Mouse (Mus musculus): Measurements from ENCODE around the gene Pla2g2c. TPM values are rescaled to one million over a fixed set of nuclear protein-coding genes. Genes with fewer than 3 reads are reported as not detected.
A peak's percentile ranks its signal among the peaks of the same experiment; 100 is the strongest.

Gene Pla2g2c
- polyA plus RNA-seq, 1 experiment from 2014 or later, result 0.27 TPM

DNA sequence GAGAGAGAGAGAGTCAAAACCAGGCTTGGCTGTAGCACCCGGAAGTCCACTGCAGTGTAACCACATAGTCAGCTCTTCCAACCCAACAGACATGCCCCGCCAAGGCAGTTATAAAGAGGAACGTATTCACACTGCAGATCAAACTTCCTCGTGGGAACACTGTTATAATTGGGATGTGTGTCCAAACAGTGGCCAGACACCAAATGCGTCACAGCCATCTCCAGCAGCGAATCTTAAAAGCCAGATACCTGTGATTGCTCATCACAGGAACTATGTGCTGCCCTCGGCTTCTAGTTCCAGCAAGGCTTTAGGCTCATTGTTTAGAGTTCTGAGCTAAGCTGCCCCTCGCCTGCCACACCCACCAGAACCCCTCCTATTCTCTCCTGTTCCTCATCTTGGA is 22.1 kb upstream of the Pla2g2c start:
- no peak overlapping the region for H3K4me3 ChIP-seq (ENCODE audit: low read depth, low read length)
- H3K27ac ChIP-seq (ENCODE audit: low read depth, low read length), result no peak overlapping the region
- no peaks in the 10 kb centered on the region for H3K9me3 ChIP-seq (ENCODE audit: control insufficient read depth, low read length)
- no peaks in the 10 kb centered on the region for H3K4me1 ChIP-seq (replicated peaks; ENCODE audit: control insufficient read depth, insufficient read depth, low read length)
- no peak overlapping the region for H3K9ac ChIP-seq (ENCODE audit: low read depth, low read length)
- ATAC-seq (replicated peaks; ENCODE audit: low FRiP score) (no peak), DNase-seq (ENCODE audit: low spot score) (no peak)
- 0 out of 2 replicates have a peak, but pooled peaks cover 3% of the 10 kb centered on the region for H3K27me3 ChIP-seq (replicated peaks; ENCODE audit: control insufficient read depth, insufficient read depth, low read length)
- WGBS, result 65% methylated on average over 8 of the region's 8 CpGs
- H3K4me2 ChIP-seq, result no peak overlapping the region
- no peaks in the 10 kb centered on the region for H3K36me3 ChIP-seq (ENCODE audit: control insufficient read depth, insufficient read depth, low read length)

DNA sequence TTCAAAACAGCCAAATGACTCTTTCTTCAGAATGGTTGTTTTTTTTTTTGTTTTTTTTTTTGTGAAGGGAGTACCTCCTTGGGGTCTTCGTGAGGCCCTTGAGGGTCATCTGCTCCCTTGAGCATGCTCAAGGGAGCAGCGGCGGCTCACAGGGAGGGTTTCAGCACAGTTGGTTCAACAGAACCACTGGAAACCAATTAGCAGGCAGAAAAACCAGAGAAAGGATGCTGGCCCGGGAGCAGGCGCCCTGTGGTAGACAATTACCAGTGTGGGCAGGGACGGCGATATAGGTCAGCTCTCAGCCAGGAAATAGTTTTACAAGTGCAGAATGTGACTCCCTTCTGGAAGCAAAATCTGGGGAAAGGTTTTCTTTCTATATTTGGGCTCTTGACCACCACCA is 21.0 kb upstream of the Pla2g2c start:
- ATAC-seq (replicated peaks; ENCODE audit: low FRiP score), result no peak
- H3K27me3 ChIP-seq (replicated peaks; ENCODE audit: control insufficient read depth, insufficient read depth, low read length), result 0 out of 2 replicates have a peak, but pooled peaks cover 3% of the 10 kb centered on the region
- whole genome bisulfite sequencing, result 50% methylated on average over 7 of the region's 7 CpGs

DNA sequence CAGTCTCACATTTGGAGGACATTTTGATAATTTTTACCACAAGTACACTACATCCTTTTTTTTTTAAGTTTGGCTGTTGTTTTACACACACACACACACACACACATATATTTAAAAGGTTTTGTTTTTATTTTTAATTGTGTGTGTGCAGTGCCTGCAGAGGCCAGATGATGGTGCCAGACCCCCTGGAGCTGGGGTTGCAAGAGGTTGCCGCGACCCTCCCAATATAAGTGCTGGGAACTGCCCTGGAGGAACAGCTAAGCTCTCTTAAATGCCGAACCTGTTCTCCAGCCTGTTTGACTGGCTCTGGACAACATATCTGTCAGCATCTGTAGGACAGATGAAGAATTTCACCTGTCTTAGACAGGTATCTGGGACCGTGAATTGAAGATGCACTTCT is 20.4 kb upstream of the Pla2g2c start:
- DNase-seq (ENCODE audit: low spot score), result no peak
- H3K9me3 ChIP-seq (ENCODE audit: control insufficient read depth, low read length), result no peaks in the 10 kb centered on the region
- no peak overlapping the region for H3K27ac ChIP-seq (ENCODE audit: low read depth, low read length)
- 0 out of 2 replicates have a peak, but pooled peaks cover 3% of the 10 kb centered on the region for H3K27me3 ChIP-seq (replicated peaks; ENCODE audit: control insufficient read depth, insufficient read depth, low read length)
- no peak overlapping the region for H3K4me2 ChIP-seq
- H3K36me3 ChIP-seq (ENCODE audit: control insufficient read depth, insufficient read depth, low read length), result no peaks in the 10 kb centered on the region
- no peak overlapping the region for H3K4me3 ChIP-seq (ENCODE audit: low read depth, low read length)
- H3K9ac ChIP-seq (ENCODE audit: low read depth, low read length), result no peak overlapping the region
- no peak for ATAC-seq (replicated peaks; ENCODE audit: low FRiP score)
- H3K4me1 ChIP-seq (replicated peaks; ENCODE audit: control insufficient read depth, insufficient read depth, low read length), result no peaks in the 10 kb centered on the region
- 76% methylated on average over 4 of the region's 4 CpGs for WGBS

More for the DNA sequence above, 21.0 kb upstream of the Pla2g2c start:
- Histone ChIP-seq H3K4me3 (ENCODE audit: low read depth, low read length) (no peak overlapping the region), H3K36me3 (ENCODE audit: control insufficient read depth, insufficient read depth, low read length) (no peaks in the 10 kb centered on the region), H3K4me2 (no peak overlapping the region), H3K27ac (ENCODE audit: low read depth, low read length) (no peak overlapping the region), H3K4me1 (replicated peaks; ENCODE audit: control insufficient read depth, insufficient read depth, low read length) (no peaks in the 10 kb centered on the region), H3K9me3 (ENCODE audit: control insufficient read depth, low read length) (no peaks in the 10 kb centered on the region), H3K9ac (ENCODE audit: low read depth, low read length) (no peak overlapping the region)
- no peak for DNase-seq (ENCODE audit: low spot score)

DNA sequence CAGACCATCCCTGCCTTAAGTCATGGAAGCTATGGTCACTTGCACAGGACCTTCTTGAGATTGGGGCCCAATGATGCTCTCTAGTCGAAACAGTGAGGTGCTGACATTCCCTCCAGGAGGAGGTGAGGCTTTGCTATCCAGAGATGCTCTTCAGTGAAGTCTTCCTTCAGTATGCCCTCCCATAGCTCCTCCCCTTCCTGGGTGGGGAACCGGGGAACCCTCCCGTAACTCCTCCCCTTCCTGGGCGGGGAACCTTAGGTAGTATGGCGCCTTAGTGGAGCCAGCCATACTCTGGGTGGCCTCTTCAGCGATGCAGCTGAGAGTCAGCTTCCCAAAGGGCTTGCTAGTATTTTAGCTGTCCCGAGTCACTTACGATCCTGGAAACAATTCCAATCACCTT is 18.0 kb upstream of the Pla2g2c start:
- no peaks in the 10 kb centered on the region for H3K4me1 ChIP-seq (replicated peaks; ENCODE audit: control insufficient read depth, insufficient read depth, low read length)
- H3K4me2 ChIP-seq, result no peak overlapping the region
- no peak for ATAC-seq (replicated peaks; ENCODE audit: low FRiP score)
- DNase-seq (ENCODE audit: low spot score), result no peak
- no peaks in the 10 kb centered on the region; the same call in 1 of the 2 replicates for H3K27me3 ChIP-seq (replicated peaks; ENCODE audit: control insufficient read depth, insufficient read depth, low read length)
- H3K27ac ChIP-seq (ENCODE audit: low read depth, low read length), result no peak overlapping the region
- 78% methylated on average over 8 of the region's 8 CpGs for WGBS
- H3K4me3 ChIP-seq (ENCODE audit: low read depth, low read length), result no peak overlapping the region
- no peaks in the 10 kb centered on the region for H3K9me3 ChIP-seq (ENCODE audit: control insufficient read depth, low read length)
- no peaks in the 10 kb centered on the region for H3K36me3 ChIP-seq (ENCODE audit: control insufficient read depth, insufficient read depth, low read length)
- no peak overlapping the region for H3K9ac ChIP-seq (ENCODE audit: low read depth, low read length)

DNA sequence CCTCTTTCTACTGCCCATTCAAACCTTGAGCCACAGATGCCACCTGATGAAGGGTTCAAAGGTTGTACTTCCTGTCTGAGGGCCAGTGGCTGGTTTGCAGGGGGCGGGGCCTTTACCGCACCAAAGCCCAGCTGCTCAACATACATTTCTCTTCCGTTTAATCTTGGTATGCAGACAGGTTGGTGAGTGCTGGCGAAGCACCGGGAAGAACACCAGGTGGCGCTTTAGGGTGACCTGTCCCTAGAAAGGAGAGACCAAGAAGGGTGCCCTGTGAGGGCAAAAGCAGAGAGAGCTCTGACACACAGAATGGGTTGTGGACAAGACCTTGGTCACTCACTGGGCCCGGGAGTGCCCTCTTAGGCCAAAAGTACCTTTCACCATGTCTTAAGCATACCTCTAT is 16.0 kb upstream of the Pla2g2c start:
- DNase-seq (ENCODE audit: low spot score) (peak; percentile 39), ATAC-seq (replicated peaks; ENCODE audit: low FRiP score) (no peak)
- WGBS, result 9% methylated on average over 7 of the region's 7 CpGs
- H3K4me2 ChIP-seq, result no peak overlapping the region
- no peaks in the 10 kb centered on the region; the same call in 1 of the 2 replicates for H3K27me3 ChIP-seq (replicated peaks; ENCODE audit: control insufficient read depth, insufficient read depth, low read length)
- no peaks in the 10 kb centered on the region for H3K9me3 ChIP-seq (ENCODE audit: control insufficient read depth, low read length)
- H3K27ac ChIP-seq (ENCODE audit: low read depth, low read length), result no peak overlapping the region
- H3K36me3 ChIP-seq (ENCODE audit: control insufficient read depth, insufficient read depth, low read length), result no peaks in the 10 kb centered on the region
- H3K4me3 ChIP-seq (ENCODE audit: low read depth, low read length), result no peak overlapping the region
- no peaks in the 10 kb centered on the region for H3K4me1 ChIP-seq (replicated peaks; ENCODE audit: control insufficient read depth, insufficient read depth, low read length)
- H3K9ac ChIP-seq (ENCODE audit: low read depth, low read length), result no peak overlapping the region

DNA sequence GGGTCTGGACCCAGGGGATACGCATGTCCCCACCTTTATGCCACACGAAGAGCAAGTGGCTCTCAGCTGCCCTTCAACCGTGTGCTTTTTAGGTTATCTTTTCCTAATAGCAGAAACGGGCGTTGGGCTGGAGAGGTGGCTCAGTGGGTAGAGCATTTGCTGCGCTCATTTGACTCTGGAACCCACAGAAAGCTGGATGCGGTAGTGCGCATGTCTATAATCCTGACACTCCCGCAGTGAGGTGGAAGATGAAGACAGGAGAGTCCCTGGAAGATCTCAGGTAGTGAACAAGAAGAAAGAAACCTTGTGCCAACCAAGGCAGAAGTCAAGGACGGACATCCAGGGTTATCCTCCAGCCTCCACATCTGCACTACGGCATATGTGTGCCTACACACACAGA is 15.3 kb upstream of the Pla2g2c start:
- WGBS, result 76% methylated on average over 11 of the region's 11 CpGs
- no peak overlapping the region for H3K4me3 ChIP-seq (ENCODE audit: low read depth, low read length)
- ATAC-seq (replicated peaks; ENCODE audit: low FRiP score), result no peak
- no peaks in the 10 kb centered on the region for H3K4me1 ChIP-seq (replicated peaks; ENCODE audit: control insufficient read depth, insufficient read depth, low read length)
- no peaks in the 10 kb centered on the region for H3K9me3 ChIP-seq (ENCODE audit: control insufficient read depth, low read length)
- no peaks in the 10 kb centered on the region for H3K36me3 ChIP-seq (ENCODE audit: control insufficient read depth, insufficient read depth, low read length)
- DNase-seq (ENCODE audit: low spot score), result no peak
- no peak overlapping the region for H3K27ac ChIP-seq (ENCODE audit: low read depth, low read length)
- no peak overlapping the region for H3K4me2 ChIP-seq
- no peak overlapping the region for H3K9ac ChIP-seq (ENCODE audit: low read depth, low read length)
- no peaks in the 10 kb centered on the region; the same call in 1 of the 2 replicates for H3K27me3 ChIP-seq (replicated peaks; ENCODE audit: control insufficient read depth, insufficient read depth, low read length)

DNA sequence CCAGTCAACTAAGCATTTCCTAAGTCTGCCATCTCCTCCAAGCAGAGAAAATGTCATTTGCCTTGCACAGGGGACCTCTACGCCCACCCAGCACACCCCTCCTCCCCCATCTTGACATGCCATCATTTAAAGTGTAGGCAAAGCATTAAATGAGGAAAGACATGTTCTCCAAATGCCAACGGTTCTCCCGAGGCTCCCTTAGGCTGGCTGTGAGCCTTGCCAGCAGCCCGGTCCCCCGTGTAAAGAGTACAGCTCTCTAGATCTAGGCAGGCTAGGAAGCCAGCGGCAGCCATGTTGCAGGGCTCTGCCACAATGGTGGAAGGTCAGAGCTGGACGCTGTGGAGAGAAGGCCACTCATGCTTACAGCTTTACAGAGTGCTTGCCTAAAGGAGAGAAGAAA is 14.6 kb upstream of the Pla2g2c start:
- H3K27me3 ChIP-seq (replicated peaks; ENCODE audit: control insufficient read depth, insufficient read depth, low read length), result no peaks in the 10 kb centered on the region; the same call in 1 of the 2 replicates
- DNase-seq (ENCODE audit: low spot score), result no peak
- H3K4me3 ChIP-seq (ENCODE audit: low read depth, low read length), result no peak overlapping the region
- no peak overlapping the region for H3K27ac ChIP-seq (ENCODE audit: low read depth, low read length)
- no peaks in the 10 kb centered on the region for H3K9me3 ChIP-seq (ENCODE audit: control insufficient read depth, low read length)
- WGBS, result 80% methylated on average over 7 of the region's 7 CpGs
- no peak overlapping the region for H3K4me2 ChIP-seq
- H3K9ac ChIP-seq (ENCODE audit: low read depth, low read length), result no peak overlapping the region
- no peak for ATAC-seq (replicated peaks; ENCODE audit: low FRiP score)
- H3K36me3 ChIP-seq (ENCODE audit: control insufficient read depth, insufficient read depth, low read length), result no peaks in the 10 kb centered on the region
- H3K4me1 ChIP-seq (replicated peaks; ENCODE audit: control insufficient read depth, insufficient read depth, low read length), result no peaks in the 10 kb centered on the region

DNA sequence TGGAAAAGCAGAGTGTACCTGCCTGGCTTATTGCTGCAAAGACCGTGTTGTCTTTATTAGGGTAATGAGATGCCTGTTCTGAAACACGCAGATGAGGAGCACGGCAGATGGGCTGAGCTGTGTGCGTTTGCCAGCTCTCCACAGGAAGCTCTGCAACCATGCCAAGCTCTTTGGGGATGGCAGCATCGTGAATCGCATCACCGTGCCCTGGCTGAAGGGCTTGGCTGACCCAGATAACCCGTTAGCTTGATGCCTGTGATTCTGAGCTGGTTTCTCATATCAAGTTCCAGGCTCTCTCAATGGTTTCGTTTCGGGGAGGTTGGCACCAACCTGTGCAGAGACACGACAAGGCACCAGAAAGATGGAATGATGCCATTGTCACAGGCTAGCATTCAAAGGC is 14.0 kb upstream of the Pla2g2c start:
- Histone ChIP-seq H3K36me3 (ENCODE audit: control insufficient read depth, insufficient read depth, low read length) (no peaks in the 10 kb centered on the region), H3K4me1 (replicated peaks; ENCODE audit: control insufficient read depth, insufficient read depth, low read length) (no peaks in the 10 kb centered on the region), H3K27ac (ENCODE audit: low read depth, low read length) (no peak overlapping the region), H3K9ac (ENCODE audit: low read depth, low read length) (no peak overlapping the region), H3K9me3 (ENCODE audit: control insufficient read depth, low read length) (no peaks in the 10 kb centered on the region), H3K4me3 (ENCODE audit: low read depth, low read length) (no peak overlapping the region), H3K4me2 (no peak overlapping the region), H3K27me3 (replicated peaks; ENCODE audit: control insufficient read depth, insufficient read depth, low read length) (no peaks in the 10 kb centered on the region; the same call in 1 of the 2 replicates)
- WGBS, result 83% methylated on average over 11 of the region's 11 CpGs
- ATAC-seq (replicated peaks; ENCODE audit: low FRiP score), result no peak
- DNase-seq (ENCODE audit: low spot score), result no peak

DNA sequence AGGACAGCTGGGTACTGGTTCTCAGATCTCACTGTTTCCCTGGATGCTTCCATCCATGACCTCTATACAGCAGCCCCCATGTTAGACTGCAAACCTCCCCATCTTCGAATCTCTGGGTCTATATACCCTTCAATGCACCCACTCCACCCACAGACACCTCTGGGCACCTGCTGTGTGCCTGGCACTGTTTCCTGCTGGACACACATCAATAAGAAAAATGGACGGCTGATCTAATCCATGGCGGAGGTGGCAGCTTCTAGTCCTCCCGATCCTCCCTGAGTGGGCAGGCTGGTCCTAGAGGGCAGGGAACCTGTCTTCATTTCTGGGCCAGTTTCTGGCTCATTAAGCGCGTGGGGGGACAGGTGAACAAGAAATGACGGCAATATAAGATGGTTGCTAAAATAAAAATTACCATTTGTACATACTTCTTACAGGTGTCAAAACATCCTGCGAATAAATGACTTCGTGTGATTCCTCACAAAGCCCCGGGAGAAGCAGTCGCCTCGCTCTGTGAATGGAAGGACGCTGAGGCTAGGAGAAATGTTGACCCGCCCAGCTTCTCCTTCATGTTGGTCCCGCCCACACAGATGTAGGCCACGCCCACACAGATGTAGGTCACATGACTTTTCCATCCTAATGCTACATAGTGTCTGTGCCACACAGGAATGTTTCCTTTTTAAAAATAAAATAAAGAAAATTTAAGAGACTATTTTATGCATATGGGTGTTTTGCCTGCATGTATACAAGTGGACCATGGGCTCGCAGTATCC is 13.4 kb upstream of the Pla2g2c start:
- Histone ChIP-seq H3K4me2 (no peak overlapping the region), H3K4me1 (replicated peaks; ENCODE audit: control insufficient read depth, insufficient read depth, low read length) (no peaks in the 10 kb centered on the region), H3K9me3 (ENCODE audit: control insufficient read depth, low read length) (no peaks in the 10 kb centered on the region), H3K27ac (ENCODE audit: low read depth, low read length) (no peak overlapping the region), H3K9ac (ENCODE audit: low read depth, low read length) (no peak overlapping the region), H3K36me3 (ENCODE audit: control insufficient read depth, insufficient read depth, low read length) (no peaks in the 10 kb centered on the region), H3K27me3 (replicated peaks; ENCODE audit: control insufficient read depth, insufficient read depth, low read length) (no peaks in the 10 kb centered on the region; the same call in 1 of the 2 replicates), H3K4me3 (ENCODE audit: low read depth, low read length) (no peak overlapping the region)
- ATAC-seq (replicated peaks; ENCODE audit: low FRiP score) (no peak), DNase-seq (ENCODE audit: low spot score) (no peak)
- WGBS, result 62% methylated on average over 17 of the region's 17 CpGs
